Mouse (Mus musculus): Measurements from ENCODE around the gene H2afy. TPM values are rescaled to one million over a fixed set of nuclear protein-coding genes. Genes with fewer than 3 reads are reported as not detected.

H2afy gene
- 100 to 1,000 TPM; 106 to 135 TPM for polyA plus RNA-seq (2017; shearing (Covaris generic))

DNA sequence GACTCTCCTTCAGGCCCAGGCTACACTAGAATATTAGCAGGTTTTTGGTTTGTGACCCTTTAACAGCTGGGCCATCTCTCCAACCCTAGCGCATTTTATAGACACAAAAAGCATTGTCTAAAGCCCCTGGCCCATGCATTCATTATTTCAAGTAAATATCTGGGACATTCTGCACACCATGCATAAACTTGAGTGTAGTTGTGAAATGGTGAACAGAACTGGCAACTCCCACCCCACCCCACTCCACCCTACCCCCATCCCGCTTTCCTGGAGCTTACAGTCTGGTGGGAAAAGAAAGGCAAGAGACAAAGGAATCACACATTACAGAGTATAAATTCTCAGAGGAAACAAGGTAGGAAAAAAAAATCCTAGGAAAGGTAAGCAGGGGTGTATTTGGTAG, at the start of gene H2afy:
Gene H2afy, minus strand, starts transcription at position 162 of the 400 bp plus-strand sequence.
- no peak for ATAC-seq

GRCm38 (mm10) chr13:56183687-56184086, 47.5 kb upstream of the H2afy start:
- ATAC-seq, result no peak

- no peak for ATAC-seq
Measured at GRCm38 (mm10) chr13:56181424-56181823, 45.3 kb upstream of the H2afy start.

DNA sequence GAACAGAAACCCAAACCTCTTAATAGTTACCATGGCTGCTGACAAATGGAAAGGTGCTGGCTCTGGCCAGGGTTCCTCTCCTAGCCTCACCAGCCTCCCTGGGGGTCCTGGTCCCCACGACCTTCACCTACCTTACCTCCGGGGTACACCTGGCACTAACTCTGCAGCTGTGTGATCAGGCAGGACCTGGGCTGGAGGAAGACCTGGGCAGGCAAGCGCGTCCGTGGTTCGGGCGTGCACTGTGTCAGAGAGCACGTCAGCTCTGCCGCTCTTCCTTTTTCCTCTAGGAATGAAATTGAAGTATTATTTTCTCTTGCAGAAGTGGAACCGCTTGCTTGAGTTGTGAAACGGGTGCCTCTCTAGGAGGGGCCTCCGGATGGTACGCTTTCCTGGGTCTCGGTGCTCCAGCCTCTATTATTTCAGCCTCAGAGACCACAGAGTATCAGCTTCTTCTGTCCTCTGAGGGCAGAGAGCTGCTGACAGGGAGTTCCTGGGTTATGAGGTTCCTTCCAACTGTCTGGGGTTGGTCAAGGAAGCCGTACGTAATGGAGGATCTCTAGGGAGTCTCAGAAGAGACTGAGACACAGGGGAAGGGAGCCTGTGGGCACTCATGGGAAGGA, 42.4 kb upstream of the H2afy start, which contains the start of gene Tifab:
Gene Tifab, minus strand, starts transcription at position 470 of the 620 bp plus-strand sequence.
- no peak for ATAC-seq

GRCm38 (mm10) chr13:56176310-56176709, 40.1 kb upstream of the H2afy start:
- no peak for ATAC-seq

DNA sequence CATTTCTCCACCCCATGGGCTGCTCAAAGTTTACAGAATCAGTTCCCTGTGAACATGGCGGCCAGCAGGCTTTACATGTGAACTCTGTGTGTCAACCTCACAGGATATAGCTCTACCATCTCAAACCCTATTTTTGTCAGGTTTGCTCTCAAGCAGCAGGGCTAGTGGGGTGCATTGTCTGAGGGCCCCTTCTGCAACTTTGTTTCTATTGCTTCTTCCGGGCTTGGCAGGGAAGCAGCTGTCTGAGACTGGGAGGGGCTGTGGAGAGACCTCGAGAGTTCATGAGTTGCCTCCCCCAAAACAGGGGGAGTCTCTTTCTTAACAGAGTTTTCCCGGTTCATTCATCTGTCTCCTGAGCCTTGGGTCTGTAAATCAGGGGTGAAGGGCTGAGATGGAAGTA, 39.7 kb upstream of the H2afy start:
- ATAC-seq, result no peak

- ATAC-seq, result no peak
Measured at GRCm38 (mm10) chr13:56172901-56173545, 36.9 kb upstream of the H2afy start.

GRCm38 (mm10) chr13:56172106-56172505, 35.9 kb upstream of the H2afy start:
- ATAC-seq, result no peak

- no peak for ATAC-seq
Measured at GRCm38 (mm10) chr13:56168403-56168781, 32.2 kb upstream of the H2afy start.

DNA sequence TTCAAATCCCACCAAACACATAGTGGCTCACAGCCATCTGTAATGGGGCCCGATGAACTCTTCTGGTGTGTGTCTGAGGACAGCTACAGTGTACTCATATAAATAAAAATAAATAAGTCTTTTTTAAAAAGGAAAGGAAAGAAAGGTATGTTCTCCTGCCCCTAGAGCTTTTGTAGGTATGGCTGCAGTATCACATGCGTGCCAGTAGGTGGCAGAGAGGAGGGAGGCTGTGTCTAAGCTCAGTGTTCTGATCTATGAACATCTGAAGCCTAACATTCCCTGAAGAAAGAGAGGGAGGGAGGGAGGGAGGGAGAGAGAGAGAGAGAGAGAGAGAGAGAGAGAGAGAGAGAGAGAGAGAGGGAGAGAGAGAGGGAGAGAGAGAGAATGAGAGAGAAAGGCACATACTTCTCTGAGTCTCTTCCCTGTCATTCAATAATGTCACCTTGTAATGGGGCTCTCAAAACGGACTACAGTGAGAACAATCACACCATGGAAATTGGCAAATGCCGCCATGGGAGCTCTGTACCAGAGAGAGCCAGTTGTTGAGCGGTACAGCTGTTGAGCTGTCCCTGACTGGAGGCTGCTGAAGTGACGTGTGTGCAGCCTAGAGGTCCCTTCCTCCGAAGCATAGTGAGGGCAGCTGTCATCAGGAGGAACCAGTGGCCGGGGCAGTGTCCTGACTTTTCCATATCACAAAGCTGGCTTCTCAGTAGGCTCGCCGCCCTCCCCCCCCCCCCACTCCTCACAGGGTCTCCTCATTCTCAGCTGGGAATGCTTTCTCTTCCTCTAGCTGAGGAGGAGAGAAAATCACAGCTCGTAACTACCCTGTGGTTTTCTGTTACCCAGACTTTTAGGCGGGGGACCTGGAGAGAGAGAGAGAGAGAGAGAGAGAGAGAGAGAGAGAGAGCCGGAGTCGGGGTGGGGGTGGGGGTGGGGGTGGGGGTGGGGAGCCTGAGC, 31.6 kb upstream of the H2afy start:
- ATAC-seq, result peak; percentile 60

- no peak for ATAC-seq
Measured at GRCm38 (mm10) chr13:56165561-56165960, 29.4 kb upstream of the H2afy start.

- ATAC-seq, result no peak
Measured at GRCm38 (mm10) chr13:56164372-56164771, 28.2 kb upstream of the H2afy start.

DNA sequence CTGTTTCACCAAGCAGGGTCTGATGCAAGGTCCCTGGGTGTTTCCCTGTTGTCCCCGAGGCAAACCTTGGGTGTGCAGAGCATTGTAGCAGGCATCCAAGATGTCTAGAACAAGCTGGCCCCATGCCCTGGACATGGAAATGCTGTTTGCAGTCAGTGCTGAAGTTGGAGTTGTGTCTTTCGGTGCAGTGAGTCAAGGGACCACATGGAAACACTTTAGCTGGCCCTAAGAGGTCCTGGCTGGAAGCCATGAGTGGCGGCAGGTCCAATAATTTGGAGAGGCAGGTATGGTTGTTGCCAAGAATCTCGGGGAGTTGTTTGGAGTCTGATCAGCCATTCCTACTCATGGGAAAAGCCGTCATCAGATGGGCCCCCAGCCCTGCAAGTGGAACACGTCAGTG, 27.6 kb upstream of the H2afy start:
- ATAC-seq, result no peak

GRCm38 (mm10) chr13:56162859-56163258, 26.7 kb upstream of the H2afy start:
- no peak for ATAC-seq

DNA sequence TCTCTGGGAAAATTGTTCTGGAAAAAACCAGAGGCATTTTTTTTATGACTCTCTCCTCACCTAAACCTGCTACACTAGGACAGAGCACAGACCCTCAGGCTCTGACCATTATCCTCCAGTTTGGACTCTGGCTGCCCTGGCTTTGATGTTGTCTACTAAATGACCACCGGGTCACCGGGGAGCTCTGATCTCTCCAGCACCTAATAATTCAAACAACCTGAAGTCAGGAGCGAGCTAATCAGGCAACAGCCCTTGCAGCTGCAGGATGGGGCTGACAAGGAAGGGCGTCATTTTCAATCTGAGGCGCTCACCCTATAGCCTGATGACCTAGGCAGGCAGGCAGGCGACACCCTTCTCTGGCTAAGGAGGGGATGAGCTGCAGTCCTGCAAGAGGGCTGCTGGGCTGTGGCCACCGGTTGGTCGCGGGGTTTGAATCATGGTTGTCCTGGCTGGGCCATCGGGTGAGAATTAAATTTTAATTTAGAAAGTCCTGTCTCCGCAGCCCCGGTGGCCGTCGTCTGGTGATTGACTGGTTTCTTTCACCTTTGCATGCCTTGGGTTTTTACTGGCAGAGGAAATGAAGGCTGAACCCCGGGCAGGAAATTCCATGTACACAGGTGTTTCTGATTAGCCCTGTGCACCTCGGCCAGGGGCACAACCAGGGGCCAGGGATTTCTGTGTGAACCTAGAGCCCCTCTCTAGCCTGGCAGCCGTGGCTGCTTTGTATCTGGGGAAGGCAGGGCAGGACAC, 23.6 kb upstream of the H2afy start:
- no peak for ATAC-seq

- ATAC-seq, result peak; percentile 72
Measured at GRCm38 (mm10) chr13:56159016-56159601, 22.9 kb upstream of the H2afy start.

GRCm38 (mm10) chr13:56155671-56156070, 19.5 kb upstream of the H2afy start:
- ATAC-seq, result no peak

DNA sequence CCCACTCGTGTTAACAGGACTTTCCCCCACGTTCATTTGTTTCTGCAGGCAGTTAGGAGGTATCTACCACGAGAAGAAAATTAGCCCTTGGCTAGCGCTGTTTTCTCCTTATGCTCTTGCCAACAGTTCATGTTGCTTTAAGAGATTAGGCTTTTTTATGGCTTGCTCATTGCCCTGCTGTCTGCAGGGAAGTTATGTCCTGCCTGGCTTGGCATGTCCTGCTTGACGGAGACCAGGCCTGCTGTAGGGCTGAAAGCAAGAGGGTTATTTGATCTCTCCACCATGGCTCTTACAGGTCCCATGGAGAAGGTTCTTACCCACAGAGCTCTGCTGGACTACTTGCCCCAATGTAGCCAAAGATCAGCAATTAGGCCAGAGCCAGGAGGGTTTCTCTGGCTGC, 18.9 kb upstream of the H2afy start:
- ATAC-seq, result no peak

DNA sequence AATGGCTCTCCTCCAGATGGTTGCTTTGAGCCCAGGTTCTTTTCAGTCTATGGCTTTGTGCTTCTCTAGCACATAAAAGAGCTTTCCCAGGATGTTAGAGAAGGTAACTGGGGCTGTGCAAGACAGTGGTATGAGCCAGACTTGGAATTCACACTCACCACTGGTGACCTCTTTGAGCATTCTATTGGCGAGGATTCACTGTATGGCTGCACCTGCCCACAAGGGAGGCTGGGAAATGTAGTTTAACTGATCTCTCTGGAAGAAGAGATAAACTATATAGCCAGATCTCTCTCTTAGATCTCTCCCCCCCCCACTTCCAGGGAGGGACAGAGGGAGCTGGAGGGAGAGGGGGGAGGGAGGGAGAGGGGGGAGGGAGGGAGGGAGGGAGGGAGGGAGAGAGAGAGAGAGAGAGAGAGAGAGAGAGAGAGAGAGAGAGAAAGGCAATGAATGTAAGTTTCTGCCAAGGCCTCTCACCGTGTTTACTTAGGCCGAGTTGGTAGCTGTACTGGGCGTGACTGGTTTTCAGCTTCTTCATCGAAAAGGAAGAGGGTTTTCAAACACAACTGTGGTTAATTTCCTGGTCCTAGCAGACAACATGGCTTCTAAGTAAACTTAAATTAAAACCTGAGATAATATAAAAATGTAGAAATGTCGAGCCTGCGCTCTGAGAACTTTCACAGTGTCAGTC, 16.8 kb upstream of the H2afy start:
- ATAC-seq, result peak; percentile 22

- ATAC-seq, result peak; percentile 84
Measured at GRCm38 (mm10) chr13:56151404-56152226, 15.5 kb upstream of the H2afy start.

DNA sequence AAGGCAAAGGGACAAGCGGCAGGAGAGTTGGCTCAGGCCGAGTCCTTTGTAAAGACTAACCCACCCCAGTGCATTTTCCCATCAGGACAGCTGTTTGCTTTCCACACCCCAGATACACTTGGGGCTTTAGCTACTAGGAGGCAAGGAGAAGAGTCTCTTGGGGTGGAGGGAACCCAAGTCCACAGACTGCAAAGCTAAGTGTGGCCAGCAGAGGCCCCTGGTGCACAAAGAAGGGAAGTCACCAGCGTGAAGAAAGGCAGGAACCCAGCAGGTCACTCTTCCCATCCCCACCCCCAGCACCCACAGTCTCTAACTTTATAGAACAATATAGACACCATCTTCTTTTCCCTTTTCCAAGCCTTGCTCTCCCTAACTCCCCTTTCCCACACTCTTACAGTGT, 9.4 kb upstream of the H2afy start:
- ATAC-seq, result peak; percentile 77
